Mouse (Mus musculus) intestine, embryonic 15.5 days (tissue): ENCODE data around the gene Capn1. TPM values are rescaled to one million over a fixed set of nuclear protein-coding genes. Genes with fewer than 3 reads are reported as not detected.

Source experiments
- ATAC-seq: fragments of 200-750 bp; cut with Nextera tagmentation; 2 replicates; pipeline ENCODE4 v1.8.0; 2017; ENCODE audit warnings: moderate TSS enrichment, moderate library complexity
- H3K27ac ChIP-seq: fragments of 300-500 bp; sonication (generic); 2 replicates; pipeline ENCODE4 v1.5.1; 2015; ENCODE audit warnings: mild to moderate bottlenecking, inconsistent platforms
- H3K27me3 ChIP-seq: fragments of 300-500 bp; sonication (generic); replicated peaks from 2 replicates; pipeline ENCODE4 v1.6.1; 2015; ENCODE audit warnings: inconsistent platforms
- H3K36me3 ChIP-seq: fragments of 300-500 bp; sonication (generic); 2 replicates; pipeline ENCODE4 v1.6.1; 2015; ENCODE audit warnings: inconsistent platforms
- H3K4me1 ChIP-seq: fragments of 300-500 bp; sonication (generic); replicated peaks from 2 replicates; pipeline ENCODE4 v1.6.1; 2015; ENCODE audit warnings: inconsistent platforms
- H3K4me2 ChIP-seq: fragments of 300-500 bp; sonication (generic); replicated peaks from 2 replicates; pipeline ENCODE4 v1.6.1; 2015; ENCODE audit warnings: mild to moderate bottlenecking, inconsistent platforms
- H3K4me3 ChIP-seq: fragments of 300-500 bp; sonication (generic); replicated peaks from 2 replicates; pipeline ENCODE4 v1.5.1; 2015; ENCODE audit warnings: inconsistent platforms
- H3K9ac ChIP-seq: fragments of 300-500 bp; sonication (generic); 2 replicates; pipeline ENCODE4 v1.6.1; 2015; ENCODE audit warnings: inconsistent platforms
- H3K9me3 ChIP-seq: fragments of 300-500 bp; sonication (generic); 2 replicates; pipeline ENCODE4 v1.6.1; 2016; ENCODE audit warnings: inconsistent platforms
- WGBS: fragments of 180-500 bp; shearing (Covaris S2); methylation state at CpG from one replicate; pipeline ENCODE4 v1.1.7; 2015; 5-methylcytosine and 5-hydroxymethylcytosine counted together
- polyA plus RNA-seq: library from polyadenylated mRNA; unstranded; fragments of >200 nt; fragmentation: Nextera tagmentation; extraction: Ambion mirVana; gene quantifications from 2 replicates; pipeline ENCODE4 v1.2.1, GENCODE M21; 2015

Capn1 gene
- polyA plus RNA-seq, 1 experiment from 2014 or later: 10.4 TPM

DNA sequence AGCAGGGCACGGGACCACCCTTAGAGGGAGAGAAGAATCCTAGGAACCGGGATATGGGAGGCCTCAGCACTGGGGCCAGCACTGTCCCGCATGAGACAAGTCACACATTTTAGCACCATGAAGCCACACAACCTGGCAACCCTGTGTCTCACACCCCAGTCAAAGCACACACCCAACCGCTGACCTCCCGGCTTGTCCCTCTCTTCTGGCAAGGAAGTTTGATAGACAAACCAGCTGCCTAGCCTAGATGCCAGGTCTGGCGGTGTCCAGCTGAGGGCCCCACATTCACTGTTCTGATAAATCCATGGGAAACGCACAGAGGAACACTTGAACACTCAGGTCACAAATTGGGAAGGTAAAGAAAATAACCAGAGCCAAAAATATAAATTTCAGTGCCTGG, 73.1 kb downstream of the Capn1 start:
- peaks cover 11% of the 10 kb centered on the region; the same call in 1 of the 2 replicates for H3K36me3 ChIP-seq
- no peaks in the 10 kb centered on the region for H3K27me3 ChIP-seq
- H3K9me3 ChIP-seq: no peaks in the 10 kb centered on the region
- WGBS: 88% methylated on average over 7 of the region's 7 CpGs
- H3K4me2 ChIP-seq: no peak overlapping the region
- H3K4me3 ChIP-seq: no peak overlapping the region
- H3K27ac ChIP-seq: no peak overlapping the region
- ATAC-seq: no peak
- peaks cover 36% of the 10 kb centered on the region for H3K4me1 ChIP-seq
- H3K9ac ChIP-seq: no peak overlapping the region

DNA sequence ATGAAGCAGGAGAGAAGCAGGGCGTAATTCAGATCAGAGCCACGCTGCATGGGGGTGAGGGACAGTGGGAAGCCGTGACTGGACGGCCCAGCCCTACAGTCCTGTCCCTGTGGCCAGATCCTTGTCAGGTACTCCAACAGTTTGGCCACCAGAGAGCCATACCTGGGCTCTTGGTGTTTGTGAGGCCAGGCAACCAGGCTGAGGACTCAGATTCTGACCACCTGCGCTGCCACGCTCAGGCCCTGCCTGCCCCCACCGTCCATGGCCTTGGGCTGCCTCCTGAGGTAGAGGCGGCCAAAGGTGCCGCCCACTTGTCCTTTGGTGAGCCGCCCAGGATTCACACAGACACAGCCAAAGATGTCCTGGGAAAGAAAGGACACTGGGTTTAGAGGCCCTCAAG, 75.0 kb downstream of the Capn1 start:
- peaks cover 7% of the 10 kb centered on the region; the same call in 1 of the 2 replicates for H3K36me3 ChIP-seq
- ATAC-seq: no peak
- no peaks in the 10 kb centered on the region for H3K27me3 ChIP-seq
- WGBS: 86% methylated on average over 10 of the region's 10 CpGs
- no peaks in the 10 kb centered on the region for H3K9me3 ChIP-seq
- H3K4me2 ChIP-seq: no peak overlapping the region
- H3K9ac ChIP-seq: no peak overlapping the region
- no peak overlapping the region for H3K4me3 ChIP-seq
- peaks cover 35% of the 10 kb centered on the region for H3K4me1 ChIP-seq
- H3K27ac ChIP-seq: peak overlapping the region; percentile 51; the same call in 1 of the 2 replicates

DNA sequence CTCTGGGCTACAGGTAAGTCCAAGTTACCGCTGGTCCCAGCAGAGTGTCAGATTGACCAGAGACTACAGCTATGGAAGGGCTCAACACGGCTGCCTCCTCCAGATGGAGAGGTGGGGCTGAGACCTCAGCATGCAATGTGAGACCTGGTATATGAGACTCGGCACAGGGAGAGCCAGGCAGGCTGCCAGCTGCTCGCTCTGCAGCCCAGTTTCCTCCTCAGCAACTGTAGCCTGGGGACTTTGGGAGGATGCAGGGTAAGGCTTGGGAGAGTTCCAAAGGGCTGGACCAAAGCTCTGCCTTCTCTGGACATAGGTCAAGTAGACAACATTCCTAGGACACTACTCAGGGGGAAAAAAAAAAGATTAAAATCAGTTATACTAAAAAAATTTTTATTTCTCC, 75.5 kb downstream of the Capn1 start:
- Histone ChIP-seq H3K4me1 (peaks cover 35% of the 10 kb centered on the region), H3K36me3 (peaks cover 7% of the 10 kb centered on the region; the same call in 1 of the 2 replicates), H3K27ac (0 out of 2 replicates have a peak overlapping the region, but pooled peaks have one; percentile 24), H3K27me3 (no peaks in the 10 kb centered on the region), H3K9me3 (no peaks in the 10 kb centered on the region), H3K4me2 (no peak overlapping the region), H3K4me3 (no peak overlapping the region), H3K9ac (no peak overlapping the region)
- WGBS: 58% methylated on average over 4 of the region's 4 CpGs
- no peak for ATAC-seq

DNA sequence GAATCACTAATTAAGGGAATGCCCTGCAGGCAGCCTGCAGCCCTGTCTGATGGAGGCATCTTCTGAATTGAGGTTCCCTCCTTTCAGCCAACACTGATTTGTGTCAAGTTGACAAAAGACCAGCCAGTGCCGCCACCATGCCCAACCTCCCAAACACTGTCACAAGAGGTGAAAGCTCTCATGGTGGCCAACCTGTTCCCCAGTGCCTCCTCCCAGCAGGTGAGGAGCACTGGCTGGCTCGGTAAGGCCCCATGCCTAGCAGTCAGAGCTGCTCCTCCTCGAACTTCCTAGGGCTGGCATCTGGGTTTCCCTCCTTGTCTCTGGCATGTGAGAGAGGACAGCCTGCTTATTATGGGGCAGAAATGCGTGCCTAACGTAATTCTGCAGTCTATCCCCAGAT, 76.0 kb downstream of the Capn1 start:
- Histone ChIP-seq H3K4me3 (no peak overlapping the region), H3K9me3 (no peaks in the 10 kb centered on the region), H3K9ac (no peak overlapping the region), H3K4me2 (no peak overlapping the region), H3K27ac (0 out of 2 replicates have a peak overlapping the region, but pooled peaks have one; percentile 24), H3K27me3 (no peaks in the 10 kb centered on the region), H3K4me1 (peaks cover 35% of the 10 kb centered on the region), H3K36me3 (peaks cover 7% of the 10 kb centered on the region; the same call in 1 of the 2 replicates)
- 79% methylated on average over 5 of the region's 5 CpGs for WGBS
- no peak for ATAC-seq

Other genes starting within 250 kb of the Capn1 start
- 60.6 and 60.9 TPM in 2 replicates for gene Scyl1, start 244.5 kb downstream of the Capn1 start, polyA plus RNA-seq
- gene Frmd8, start 140.6 kb downstream of the Capn1 start, polyA plus RNA-seq: 26.9 and 28.0 TPM in 2 replicates
- 3.5 and 4.2 TPM in 2 replicates for gene Slc25a45, start 138.1 kb downstream of the Capn1 start, polyA plus RNA-seq
- 1.9 and 2.7 TPM in 2 replicates for gene Tigd3, start 121.7 kb downstream of the Capn1 start, polyA plus RNA-seq
- 109 and 118 TPM in 2 replicates for gene Dpf2, start 102.9 kb downstream of the Capn1 start, polyA plus RNA-seq
- gene Cdc42ep2, start 91.1 kb downstream of the Capn1 start, polyA plus RNA-seq: 11.9 and 12.4 TPM in 2 replicates
- gene Pola2, start 51.7 kb downstream of the Capn1 start, polyA plus RNA-seq: 64.0 and 65.8 TPM in 2 replicates
- gene Slc22a20, start 29.8 kb downstream of the Capn1 start, polyA plus RNA-seq: not detected in 2 replicates
- gene Syvn1, start 30.7 kb upstream of the Capn1 start, polyA plus RNA-seq: 24.2 and 27.4 TPM in 2 replicates
- gene Mrpl49, start 41.9 kb upstream of the Capn1 start, polyA plus RNA-seq: 72.7 and 78.4 TPM in 2 replicates
- gene Fau, start 41.9 kb upstream of the Capn1 start, polyA plus RNA-seq: 876 and 881 TPM in 2 replicates
- 30.1 and 31.9 TPM in 2 replicates for gene Znhit2, start 45.3 kb upstream of the Capn1 start, polyA plus RNA-seq
- gene Tm7sf2, start 52.5 kb upstream of the Capn1 start, polyA plus RNA-seq: 34.8 and 34.9 TPM in 2 replicates
- 61.2 and 64.5 TPM in 2 replicates for gene Vps51, start 61.3 kb upstream of the Capn1 start, polyA plus RNA-seq
- gene Tmem262, start 64.1 kb upstream of the Capn1 start, polyA plus RNA-seq: not detected in 2 replicates
- 1.3 and 2.2 TPM in 2 replicates for gene Gm28374, start 66.4 kb upstream of the Capn1 start, polyA plus RNA-seq
- 58.5 and 61.3 TPM in 2 replicates for gene Zfpl1, start 69.1 kb upstream of the Capn1 start, polyA plus RNA-seq
- 32.3 and 32.9 TPM in 2 replicates for gene Cdca5, start 69.1 kb upstream of the Capn1 start, polyA plus RNA-seq
- gene AC131692.1, start 78.5 kb upstream of the Capn1 start, polyA plus RNA-seq: 0.18 and 0.37 TPM in 2 replicates
- 28.9 and 38.8 TPM in 2 replicates for gene Naaladl1, start 89.9 kb upstream of the Capn1 start, polyA plus RNA-seq
- 44.3 and 44.7 TPM in 2 replicates for gene Sac3d1, start 102.8 kb upstream of the Capn1 start, polyA plus RNA-seq
- 31.7 and 33.8 TPM in 2 replicates for gene Snx15, start 112.4 kb upstream of the Capn1 start, polyA plus RNA-seq
- 0.80 and 1.3 TPM in 2 replicates for gene Batf2, start 125.1 kb upstream of the Capn1 start, polyA plus RNA-seq
- 99.2 and 103 TPM in 2 replicates for gene Arl2, start 125.7 kb upstream of the Capn1 start, polyA plus RNA-seq
- not detected in 2 replicates for gene Majin, start 168.5 kb upstream of the Capn1 start, polyA plus RNA-seq
- gene Gpha2, start 210.5 kb upstream of the Capn1 start, polyA plus RNA-seq: 0.39 and 0.41 TPM in 2 replicates
- 21.2 and 22.3 TPM in 2 replicates for gene Ppp2r5b, start 220.0 kb upstream of the Capn1 start, polyA plus RNA-seq
- 6.9 and 8.7 TPM in 2 replicates for gene Atg2a, start 225.8 kb upstream of the Capn1 start, polyA plus RNA-seq